Mouse (Mus musculus) CD4-positive, CD25-positive, alpha-beta regulatory T cell (primary cell): ENCODE data around the gene Ift140. TPM values are rescaled to one million over a fixed set of nuclear protein-coding genes. Genes with fewer than 3 reads are reported as not detected.

ENCODE experiments used
- polyA plus RNA-seq: library from polyadenylated mRNA; unstranded; fragments of 100-300 nt; shearing (Covaris generic); gene quantifications from one replicate; pipeline ENCODE4 v1.2.1, GENCODE M21; 2017

The Ift140 gene
- 19.5 TPM for polyA plus RNA-seq

DNA sequence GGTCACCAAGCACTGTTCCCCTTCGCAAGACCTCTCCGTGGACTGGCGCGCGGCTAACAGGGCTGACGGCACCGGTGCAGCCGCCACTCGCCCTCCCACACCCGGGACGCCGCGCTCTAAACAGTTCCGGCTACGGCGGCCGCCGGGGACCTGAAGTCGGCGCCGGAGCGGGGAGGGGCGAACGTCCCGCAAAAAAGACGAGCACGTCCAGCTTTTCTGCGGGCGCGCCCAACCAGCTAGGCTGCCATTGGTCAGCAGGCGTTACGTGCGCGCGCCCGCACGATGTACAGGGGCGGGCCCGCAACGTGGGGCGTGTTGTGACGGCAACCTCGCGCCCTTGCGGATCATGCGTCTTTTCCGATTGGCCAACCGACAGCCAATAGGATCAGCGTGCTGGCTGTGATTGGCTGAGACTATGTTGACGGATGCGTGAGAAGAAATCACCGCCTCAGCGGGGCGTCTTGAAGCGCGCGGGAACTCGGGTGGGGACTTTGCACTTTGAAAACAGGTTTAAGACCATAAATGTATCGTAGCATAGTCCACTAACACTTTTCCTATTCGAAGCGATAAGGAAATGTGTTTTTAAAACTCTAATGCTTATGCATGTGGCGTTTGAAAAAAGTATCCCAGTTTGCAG is at the start of gene Ift140, which contains the start of gene Cramp1l:
TSS of gene Ift140 (plus strand) at position 431 of the 637 bp plus-strand sequence.
TSS of gene Cramp1l (minus strand) at position 134 of the 637 bp plus-strand sequence.

DNA sequence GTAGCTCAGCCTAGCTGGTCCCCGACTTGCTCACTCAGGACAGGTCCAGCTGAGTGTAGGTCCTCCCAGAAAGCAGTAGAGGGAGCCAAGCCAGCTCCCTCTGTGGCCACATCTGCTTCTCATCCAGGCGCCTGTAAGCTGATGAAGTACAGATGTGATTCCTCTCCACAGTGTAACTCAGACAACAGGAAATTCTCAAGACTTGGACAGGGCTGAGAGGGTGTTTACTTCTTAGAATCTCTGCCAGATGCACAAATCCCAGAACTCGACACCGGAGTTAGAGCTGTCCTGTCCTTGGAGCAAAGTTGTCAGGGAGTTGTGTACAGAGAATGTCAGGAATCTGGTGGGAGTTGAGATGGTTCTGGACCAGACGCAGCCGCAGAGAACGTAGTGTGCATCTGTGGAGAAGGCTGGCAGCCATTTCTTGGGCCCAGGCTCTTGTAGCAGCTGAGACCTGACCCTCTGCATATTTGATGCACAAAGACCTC is 67.6 kb downstream of the Ift140 start, which contains the start of gene Tmem204:
TSS of gene Tmem204 (minus strand) at position 148 of the 488 bp plus-strand sequence.

DNA sequence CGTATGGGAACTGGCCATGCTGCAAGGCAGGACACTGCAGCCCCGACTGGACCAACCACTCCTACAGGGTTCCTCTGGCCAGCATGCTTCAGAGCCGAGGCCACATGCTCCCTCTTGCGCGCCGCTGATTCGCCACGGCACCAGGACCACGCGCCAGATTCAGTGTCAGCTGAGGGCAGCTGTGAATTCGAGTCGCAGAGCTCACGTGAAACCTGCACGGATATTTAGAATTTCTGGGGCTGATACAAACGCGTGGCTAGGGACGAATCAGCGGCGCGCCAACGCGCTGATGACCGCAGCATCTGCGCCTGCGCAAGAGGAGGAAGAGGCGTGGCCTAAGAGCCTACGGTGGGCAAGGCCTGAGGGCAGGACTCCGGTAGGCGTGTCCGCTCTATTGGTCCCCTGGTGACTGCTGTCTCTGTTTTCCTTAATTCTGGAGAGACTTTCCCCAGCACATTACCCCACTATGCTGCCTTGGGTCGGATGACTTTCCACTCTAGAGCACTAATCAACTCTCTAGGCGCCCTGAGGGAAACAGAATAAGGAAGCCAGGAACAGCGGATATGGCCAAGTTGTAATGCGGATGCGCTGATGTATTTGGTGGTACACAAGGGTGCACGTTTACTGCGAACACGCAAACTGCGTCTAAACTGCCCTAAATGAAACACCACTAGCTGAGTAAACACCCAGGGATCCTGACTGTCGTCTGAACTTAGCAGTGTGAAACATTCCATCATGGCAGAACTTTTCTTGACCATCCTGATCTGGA is 100.0 kb downstream of the Ift140 start, which contains the start of gene Telo2:
TSS of gene Telo2 (minus strand) at position 304 of the 769 bp plus-strand sequence.

DNA sequence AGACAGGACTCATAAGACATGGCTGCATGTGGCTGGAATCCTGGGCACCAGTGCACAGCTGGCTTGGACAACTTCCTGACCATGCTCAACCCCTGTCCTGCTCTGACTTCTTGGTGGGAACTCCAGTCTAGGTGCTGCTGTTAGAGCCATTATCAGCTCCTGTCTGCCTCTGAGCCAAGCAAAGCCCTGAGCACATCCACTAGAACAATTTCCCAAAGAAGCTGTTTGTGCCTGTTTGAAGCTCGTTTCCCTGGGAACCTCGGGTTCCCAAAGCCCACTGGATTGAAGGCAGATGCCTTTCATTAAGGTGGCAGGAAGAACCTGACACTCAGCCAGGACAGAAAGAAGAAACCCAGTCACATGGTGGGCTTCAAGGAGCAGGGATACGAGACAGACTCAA is 104.5 kb downstream of the Ift140 start, which contains the start of gene Ptx4:
TSS of gene Ptx4 (plus strand) at position 355 of the 400 bp plus-strand sequence.

DNA sequence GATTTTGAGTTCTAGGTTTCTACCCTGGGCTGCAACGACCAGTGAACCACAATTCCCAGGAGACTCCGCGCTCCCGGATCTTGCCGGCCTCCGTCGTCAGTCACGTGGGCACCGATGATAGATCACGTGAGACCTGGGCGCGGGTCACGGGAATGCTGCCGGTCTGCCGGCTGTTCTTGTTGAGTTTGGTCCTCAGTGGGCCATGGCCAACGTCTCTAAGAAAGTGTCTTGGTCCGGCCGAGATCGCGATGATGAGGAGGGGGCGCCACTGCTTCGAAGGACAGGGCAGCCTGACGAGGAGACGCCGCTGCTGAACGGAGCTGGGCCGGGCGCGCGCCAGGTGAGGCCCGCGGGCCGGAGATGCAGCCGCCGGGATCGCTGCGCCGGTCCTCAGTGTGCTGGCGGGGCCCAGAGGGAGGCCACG is 117.4 kb downstream of the Ift140 start, which contains the start of gene Clcn7:
TSS of gene Clcn7 (plus strand) at position 117 of the 424 bp plus-strand sequence.

Other genes starting within 250 kb of the Ift140 start
- gene Meiob, start 211.8 kb upstream of the Ift140 start, polyA plus RNA-seq: not detected
- gene Hagh, start 175.9 kb upstream of the Ift140 start, polyA plus RNA-seq: 36.3 TPM
- gene Fahd1, start 165.7 kb upstream of the Ift140 start, polyA plus RNA-seq: 2.7 TPM
- gene Igfals, start 150.1 kb upstream of the Ift140 start, polyA plus RNA-seq: not detected
- 106 TPM for gene Nubp2, start 129.7 kb upstream of the Ift140 start, polyA plus RNA-seq
- gene Spsb3, start 129.4 kb upstream of the Ift140 start, polyA plus RNA-seq: 64.5 TPM
- 46.2 TPM for gene Eme2, start 121.0 kb upstream of the Ift140 start, polyA plus RNA-seq
- 95.9 TPM for gene Mrps34, start 121.0 kb upstream of the Ift140 start, polyA plus RNA-seq
- gene Nme3, start 119.6 kb upstream of the Ift140 start, polyA plus RNA-seq: 56.5 TPM
- 52.6 TPM for gene Mapk8ip3, start 79.1 kb upstream of the Ift140 start, polyA plus RNA-seq
- gene Jpt2, start 55.4 kb upstream of the Ift140 start, polyA plus RNA-seq: 28.5 TPM
- 7.4 TPM for gene Cramp1l, start 297 bp upstream of the Ift140 start, polyA plus RNA-seq
- 0.79 TPM for gene Tmem204, start 67.5 kb downstream of the Ift140 start, polyA plus RNA-seq
- 34.5 TPM for gene Telo2, start 99.9 kb downstream of the Ift140 start, polyA plus RNA-seq
- 0.22 TPM for gene Ptx4, start 104.7 kb downstream of the Ift140 start, polyA plus RNA-seq
- 37.3 TPM for gene Clcn7, start 117.3 kb downstream of the Ift140 start, polyA plus RNA-seq
- gene Ccdc154, start 146.4 kb downstream of the Ift140 start, polyA plus RNA-seq: not detected
- not detected for gene Gm38655, start 159.4 kb downstream of the Ift140 start, polyA plus RNA-seq
- 30.2 TPM for gene BC003965, start 168.5 kb downstream of the Ift140 start, polyA plus RNA-seq
- 34.6 TPM for gene Unkl, start 172.3 kb downstream of the Ift140 start, polyA plus RNA-seq
- gene Gnptg, start 224.0 kb downstream of the Ift140 start, polyA plus RNA-seq: 77.5 TPM
- gene Tsr3, start 224.1 kb downstream of the Ift140 start, polyA plus RNA-seq: 53.0 TPM
- gene Baiap3, start 240.3 kb downstream of the Ift140 start, polyA plus RNA-seq: 19.3 TPM